Mouse (Mus musculus) layer of hippocampus, adult 11-12 months (tissue): ENCODE data around the gene Eif2b5.

Experiments used
- DNase-seq: peaks from one replicate; pipeline ENCODE4 v3.0.0; 2022; ENCODE audit warnings: low spot score

The Eif2b5 gene

DNA sequence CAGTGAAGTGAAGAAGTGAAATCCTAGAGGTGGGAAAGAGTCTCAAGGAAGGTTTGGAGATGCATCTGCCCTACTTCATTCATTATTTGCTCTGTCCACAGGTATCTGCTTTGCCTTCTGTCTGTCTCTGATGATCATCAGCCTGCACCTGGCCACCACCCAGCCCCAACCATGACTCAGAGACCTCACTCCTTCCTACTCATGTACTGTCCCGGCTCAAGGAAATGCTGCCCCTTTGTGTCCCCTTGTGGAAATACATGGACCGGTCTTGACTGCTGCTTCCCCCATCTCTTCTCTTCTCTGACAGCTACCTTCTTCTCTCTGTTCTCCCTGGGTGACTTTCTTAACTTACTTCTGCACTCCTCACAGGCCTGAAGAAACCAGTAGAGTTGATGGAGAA, 8.0 kb upstream of the Eif2b5 start:
- DNase-seq: no peak

DNA sequence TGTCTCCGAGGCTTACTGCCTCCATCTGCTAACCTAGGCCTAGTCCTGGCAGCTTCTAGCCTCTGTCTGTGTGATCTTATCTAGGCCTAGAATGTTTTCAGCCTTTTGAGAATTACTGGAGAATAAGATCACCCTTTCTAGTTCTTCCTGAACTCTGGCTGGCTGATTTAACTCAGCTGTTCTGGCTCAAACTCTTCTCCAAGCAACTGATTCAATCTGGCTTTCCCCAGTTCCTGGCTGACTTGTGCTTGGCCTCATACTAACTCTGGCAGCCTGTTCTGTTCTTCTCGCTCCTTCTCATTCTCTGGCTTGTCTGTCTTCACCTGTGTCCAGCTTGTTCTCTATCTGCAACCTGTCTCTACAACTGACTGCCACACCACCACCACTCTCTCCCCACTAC, 7.3 kb upstream of the Eif2b5 start:
- no peak for DNase-seq

DNA sequence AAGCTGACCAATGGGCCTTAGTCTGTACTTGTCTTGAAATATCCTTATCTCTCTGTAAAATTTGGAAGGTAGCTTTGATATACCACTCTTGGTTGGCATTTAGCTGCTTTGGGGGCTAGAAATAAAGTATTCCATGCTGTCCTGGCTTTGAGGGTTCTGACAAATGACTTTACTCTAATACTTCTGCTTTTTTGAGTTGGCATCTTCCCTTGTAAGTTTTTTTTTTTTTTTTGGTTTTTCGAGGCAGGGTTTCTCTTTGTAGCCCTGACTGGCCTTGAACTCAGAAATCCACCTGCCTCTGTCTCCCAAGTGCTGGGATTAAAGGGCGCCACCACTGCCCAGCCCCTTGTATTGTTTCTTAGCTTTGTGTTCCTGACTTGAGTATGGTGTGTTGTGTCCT, 5.2 kb upstream of the Eif2b5 start:
- DNase-seq: no peak

DNA sequence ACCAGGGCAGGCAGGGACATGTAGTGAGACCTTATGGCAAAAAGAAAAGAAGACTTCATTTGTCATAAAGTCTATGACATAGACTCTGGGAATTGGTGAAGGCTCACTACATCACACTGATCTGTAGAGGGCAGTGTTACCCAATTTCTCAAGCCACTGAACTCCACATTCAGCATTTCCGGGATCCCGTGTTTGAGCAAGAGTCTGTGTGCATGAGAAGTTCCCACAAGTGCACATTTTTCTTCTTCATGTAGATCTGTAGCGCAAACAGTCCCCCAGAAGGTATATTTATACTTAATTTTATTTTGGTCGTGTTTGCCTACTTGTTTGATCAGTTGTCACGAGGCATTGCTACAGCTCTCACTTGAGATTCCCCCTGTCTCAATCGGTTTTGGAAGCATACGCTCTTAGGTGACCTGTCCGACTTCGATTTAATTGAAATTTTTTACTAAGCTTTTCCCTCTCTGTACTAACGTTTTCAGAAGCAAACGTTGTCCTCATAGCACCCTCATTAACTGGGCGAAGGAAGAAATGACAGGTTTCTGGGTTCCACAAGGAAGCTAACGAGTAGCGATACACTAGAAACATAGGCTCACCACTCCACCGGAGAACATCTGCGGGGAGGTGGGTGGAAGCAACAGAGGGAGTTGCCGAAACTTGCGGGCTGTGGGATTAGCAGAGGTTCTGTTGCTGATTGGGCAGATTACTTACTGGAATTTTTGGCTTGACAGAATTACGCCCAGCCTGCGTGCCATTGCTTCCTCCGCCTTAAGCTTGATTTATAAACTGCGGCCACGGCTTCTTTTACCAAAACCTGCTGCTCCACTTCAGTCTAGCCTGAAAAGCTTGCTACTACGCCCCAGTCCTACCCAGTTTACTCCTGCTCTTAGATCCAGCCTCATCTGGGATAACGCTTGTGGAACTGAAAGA, 1.7 kb upstream of the Eif2b5 start:
- peak; percentile 71 for DNase-seq

DNA sequence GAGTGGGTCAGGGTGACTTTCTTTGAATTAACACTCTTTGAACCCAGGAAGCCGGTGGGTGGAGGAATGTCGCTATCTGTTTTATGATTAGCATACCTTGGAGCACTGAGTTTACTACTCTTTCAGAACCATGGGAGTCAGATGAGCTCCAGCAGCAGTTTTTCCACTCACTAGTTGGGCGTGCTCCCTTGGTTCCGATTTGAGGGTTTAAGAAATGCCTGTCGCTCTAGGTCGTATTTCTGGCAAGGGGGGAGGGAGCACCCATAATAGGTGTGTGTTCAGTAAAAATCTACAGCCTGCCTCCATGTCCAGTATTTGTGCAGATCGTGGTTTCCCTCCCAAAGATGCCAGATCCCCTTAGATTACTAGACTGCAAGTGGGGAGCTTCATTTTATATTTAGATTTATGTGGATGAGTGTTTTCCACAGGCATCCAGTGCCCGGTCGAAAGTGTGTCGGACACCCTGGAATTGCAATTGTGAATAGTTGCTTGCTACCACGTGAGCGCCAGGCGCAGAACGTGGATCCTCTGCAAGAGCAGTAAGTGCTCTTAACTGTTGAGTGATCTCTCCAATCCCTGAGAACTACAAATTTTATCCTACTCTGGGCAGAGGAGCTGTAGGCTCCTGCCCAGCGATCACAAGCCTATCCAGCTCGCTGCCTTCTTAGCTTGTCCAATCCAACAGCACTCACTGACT, 489 bp upstream of the Eif2b5 start:
- DNase-seq: no peak

DNA sequence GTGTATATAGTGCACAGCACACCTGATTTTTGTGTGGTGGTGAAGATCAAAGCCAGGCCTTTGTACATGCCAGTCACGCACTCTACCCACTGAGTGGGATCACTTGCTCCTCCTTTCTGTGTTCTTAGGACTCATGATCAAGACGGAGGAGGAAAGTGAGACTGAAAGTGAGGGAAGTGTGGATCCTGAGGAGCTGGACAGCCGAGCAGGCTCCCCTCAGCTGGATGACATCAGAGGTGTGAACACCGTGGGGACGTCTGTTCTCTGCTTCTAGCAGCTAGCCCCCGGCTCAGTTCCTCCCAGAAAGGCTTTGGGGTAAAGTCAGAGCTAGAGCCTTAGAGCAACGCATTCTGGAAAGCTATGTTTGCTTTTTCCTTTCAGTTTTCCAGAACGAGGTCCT, 7.4 kb downstream of the Eif2b5 start:
- no peak for DNase-seq

DNA sequence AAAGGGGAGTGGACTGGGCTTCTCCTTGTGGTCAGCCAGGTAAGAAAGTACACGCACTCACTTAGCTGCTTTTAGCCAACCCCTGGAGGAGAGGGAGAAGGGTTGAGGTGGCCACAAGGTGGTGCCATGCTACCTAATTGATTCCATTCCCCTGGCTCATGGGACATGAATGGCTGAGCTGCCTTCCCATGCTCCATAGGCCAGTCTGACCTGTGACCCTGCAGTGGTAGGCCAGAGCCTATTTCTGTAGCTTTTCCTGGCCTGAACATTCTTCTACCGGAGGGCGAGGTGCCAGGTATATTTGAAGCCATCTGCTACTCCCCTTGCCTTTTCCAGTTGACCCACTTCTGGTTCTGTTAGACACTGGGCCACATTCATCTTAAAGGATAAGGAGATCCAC, 10.7 kb downstream of the Eif2b5 start:
- DNase-seq: no peak

DNA sequence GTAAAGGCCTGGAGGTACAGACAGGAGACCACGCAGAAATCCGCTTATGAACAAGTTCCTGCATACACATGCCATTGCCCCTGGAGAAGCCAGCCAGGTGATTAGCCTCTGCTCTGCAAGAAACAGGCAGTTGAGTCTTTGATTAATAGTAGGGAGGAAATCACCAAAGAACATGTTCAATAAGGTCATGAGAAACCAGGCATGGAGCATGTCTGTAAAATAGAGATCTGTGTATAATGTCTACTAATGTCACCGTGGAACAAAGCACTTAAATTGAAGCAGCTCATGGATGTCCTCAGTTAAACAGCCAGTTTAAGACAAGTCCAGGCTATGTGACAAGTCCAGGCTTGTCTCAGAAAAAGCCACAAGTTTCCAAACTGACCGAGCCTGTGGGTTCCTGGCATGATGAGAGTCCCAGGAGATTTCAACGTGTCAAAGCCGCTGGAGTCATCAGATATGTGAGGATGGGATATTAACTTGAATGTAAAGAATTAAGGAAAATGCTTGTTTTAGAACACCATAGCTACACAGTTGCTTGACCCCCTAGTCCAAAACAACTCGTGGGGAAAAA, 12.7 kb downstream of the Eif2b5 start:
- no peak for DNase-seq

DNA sequence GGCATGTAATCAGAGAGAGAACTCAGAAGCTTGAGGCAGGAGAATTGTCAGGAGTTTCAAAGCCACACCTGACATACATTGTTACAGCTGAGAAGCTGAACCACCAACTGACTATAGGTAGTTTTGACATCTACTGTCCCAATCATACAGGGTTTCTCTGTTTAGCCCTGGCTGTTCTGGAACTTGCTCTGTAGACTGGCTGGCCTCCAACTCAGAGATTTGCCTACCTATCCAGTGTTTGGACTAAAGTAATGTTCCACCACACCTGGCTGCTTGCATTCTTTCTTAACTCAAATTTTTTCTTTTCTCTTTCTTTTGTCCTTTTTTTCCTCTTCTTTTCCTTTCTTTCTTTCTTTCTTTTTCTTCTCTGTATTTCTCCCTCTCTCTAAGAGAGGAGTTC, 17.4 kb downstream of the Eif2b5 start:
- no peak for DNase-seq

DNA sequence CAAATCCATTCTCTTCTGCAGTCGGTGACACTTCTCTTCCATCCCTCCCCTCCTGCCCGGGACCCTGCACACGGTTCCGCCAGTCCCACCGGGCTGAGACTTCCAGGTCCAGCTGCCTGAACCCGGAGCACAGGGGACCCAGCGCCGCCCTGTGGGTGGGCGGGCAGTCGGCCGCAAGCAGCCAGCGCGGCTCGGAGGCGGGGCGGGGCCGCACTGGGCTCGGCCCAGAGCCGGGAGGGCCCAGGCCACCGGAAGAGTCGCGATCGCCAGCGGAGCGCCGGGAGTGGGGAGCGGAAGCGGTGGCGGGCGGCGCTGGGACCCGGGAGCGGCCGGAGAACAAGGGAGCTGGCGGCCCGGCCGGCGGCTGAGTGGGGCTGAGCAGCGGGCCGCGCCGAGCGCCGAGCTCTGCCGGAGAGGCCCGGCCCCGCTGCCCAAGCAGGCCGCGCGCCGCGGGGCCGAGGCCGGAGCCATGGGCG, 18.1 kb downstream of the Eif2b5 start, which contains the start of gene Dvl3:
Gene Dvl3, plus strand, starts transcription at position 257 of the 476 bp plus-strand sequence.
- peak; percentile 86 for DNase-seq

DNA sequence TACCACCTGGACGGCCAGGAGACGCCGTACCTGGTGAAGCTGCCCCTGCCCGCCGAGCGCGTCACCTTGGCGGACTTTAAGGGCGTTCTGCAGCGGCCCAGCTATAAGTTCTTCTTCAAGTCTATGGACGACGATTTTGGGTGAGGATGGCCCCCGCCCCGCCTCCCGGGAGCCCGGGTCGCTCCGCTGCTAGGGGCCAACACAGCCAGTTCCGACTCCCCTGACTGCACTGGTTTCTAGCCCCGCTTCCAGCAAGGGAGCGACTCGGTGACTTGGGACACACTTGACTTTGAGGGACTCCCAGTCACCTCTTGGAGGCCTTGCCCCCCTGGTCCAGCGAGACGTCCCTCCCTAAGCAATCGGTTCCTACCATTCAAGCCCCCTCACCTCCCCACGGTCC, 18.6 kb downstream of the Eif2b5 start:
- DNase-seq: no peak

DNA sequence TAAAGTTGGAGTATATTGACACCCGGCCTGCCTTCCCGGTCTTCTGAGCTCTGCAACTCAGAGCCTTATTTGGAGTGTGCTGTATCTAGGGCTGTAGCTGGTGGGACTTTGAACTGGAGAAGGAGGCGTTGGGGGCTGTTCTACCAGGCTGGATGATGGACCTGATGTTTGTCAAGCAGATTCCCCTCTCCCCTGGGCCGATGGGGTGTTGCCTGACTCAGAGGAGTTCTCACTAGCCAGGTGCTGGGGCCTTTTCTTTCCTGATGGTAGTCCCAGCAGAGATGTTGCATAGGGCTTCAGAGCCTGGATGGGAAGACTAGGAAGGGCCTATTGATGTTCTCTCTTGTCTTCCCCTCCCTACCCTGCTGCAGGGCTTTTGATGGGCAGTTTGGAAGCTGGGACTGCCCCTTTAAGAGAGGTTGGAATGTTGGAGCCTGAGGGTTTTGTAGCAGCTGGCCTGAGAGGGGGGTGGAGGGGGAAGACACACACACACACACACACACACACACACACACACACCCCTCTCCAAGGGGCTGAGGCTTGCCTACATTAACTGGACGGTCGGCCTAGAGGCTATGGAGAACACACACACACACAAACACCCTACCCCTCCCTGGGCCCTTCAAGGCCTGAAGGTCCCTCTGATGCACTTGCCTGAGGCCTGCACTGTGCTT, 19.2 kb downstream of the Eif2b5 start:
- DNase-seq: peak; percentile 20

DNA sequence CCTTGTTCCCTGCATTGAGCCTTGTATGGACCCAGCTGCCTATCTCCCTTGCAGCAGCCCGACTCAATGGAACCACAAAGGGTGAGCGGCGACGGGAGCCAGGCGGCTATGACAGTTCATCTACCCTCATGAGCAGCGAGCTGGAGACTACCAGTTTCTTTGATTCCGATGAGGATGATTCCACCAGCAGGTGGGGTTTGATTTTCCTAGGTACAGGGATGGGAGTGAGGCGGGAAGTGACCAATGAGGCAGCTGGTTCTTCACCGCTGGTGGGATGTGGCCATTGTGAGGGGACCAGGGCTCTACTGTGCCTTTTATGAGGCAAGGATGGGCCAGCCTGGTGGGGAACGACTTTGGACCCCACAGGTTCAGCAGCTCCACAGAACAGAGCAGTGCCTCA, 25.3 kb downstream of the Eif2b5 start:
- DNase-seq: no peak

DNA sequence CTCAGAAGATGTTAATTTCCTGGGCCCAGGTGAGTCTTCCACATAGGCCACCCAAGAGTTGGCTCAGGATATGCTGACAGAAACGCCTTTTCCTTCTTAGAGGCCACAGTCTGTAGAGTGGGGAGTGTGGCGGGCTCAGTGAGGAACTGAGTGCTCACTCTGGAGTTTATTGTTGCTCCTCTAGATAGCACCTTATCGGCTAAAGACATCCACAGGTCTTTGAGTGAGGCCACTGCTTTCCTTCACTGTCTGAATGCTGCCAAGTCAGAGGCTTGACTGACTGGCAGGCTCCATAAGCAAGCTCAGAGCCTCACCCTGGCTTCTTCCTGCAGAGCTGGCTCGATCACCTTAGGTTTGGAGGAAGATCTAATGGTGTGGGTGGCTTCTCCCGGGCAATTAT, 30.2 kb downstream of the Eif2b5 start:
- no peak for DNase-seq

DNA sequence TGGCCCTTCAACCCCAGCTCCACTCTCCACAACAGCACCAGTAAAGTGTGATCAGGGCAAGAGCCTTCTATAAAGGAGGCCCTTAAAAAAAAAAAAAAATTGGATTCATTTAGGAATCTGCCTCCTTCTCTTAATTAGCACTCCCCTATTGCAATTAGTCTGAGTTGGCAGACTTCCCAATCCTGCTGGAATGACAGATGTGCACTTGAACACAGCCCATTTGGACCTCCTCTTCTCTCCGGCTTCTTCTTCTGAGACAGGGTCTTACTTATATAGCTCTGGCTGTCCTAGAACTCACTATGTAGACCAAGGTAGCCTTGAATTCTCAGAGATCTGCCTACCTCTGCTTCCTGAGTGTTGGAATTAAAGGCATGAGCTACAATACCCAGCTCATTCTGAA, 30.8 kb downstream of the Eif2b5 start:
- no peak for DNase-seq

DNA sequence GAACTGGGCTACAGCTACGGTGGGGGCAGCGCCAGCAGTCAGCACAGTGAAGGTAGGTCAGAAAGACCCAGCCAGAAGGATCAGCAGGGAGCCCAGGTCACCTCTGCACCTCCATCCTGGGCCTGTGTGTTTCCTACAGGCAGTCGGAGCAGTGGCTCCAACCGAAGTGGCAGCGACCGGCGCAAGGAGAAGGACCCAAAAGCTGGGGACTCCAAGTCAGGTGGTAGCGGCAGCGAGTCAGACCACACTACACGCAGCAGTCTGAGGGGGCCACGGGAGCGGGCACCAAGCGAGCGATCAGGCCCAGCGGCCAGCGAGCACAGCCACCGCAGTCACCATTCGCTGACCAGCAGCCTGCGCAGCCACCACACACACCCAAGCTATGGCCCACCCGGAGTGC, 32.3 kb downstream of the Eif2b5 start:
- no peak for DNase-seq

DNA sequence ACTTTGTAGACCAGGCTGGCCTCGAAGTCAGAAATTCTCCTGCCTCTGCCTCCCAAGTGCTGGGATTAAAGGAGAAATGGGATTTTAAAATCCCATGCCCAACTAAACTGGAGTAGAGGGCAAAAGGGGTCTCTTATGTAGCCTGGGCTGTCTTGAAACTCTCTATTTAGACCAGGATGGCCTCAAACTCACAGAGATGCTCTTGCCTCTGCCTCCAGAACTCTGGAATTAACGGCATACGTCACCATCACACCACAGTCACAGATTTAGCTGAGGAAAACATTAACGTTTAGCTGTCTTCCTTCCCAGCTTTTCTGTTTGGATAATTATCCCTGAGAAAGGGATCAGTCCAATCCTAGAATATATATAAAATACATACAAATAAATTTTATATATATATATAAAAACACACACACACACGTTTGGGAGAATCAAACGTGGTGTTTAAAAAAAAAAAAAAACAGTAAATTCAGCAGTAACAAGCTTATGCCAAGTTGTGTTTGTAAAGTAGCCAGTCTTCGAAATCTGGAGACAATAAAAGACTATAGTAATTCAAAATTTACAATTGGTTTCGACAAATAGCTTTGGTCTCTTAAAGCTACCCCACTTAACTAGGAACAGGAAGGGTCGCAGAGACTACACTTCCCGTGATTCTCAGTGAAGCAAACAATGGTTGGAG, 36.1 kb downstream of the Eif2b5 start:
- no peak for DNase-seq

DNA sequence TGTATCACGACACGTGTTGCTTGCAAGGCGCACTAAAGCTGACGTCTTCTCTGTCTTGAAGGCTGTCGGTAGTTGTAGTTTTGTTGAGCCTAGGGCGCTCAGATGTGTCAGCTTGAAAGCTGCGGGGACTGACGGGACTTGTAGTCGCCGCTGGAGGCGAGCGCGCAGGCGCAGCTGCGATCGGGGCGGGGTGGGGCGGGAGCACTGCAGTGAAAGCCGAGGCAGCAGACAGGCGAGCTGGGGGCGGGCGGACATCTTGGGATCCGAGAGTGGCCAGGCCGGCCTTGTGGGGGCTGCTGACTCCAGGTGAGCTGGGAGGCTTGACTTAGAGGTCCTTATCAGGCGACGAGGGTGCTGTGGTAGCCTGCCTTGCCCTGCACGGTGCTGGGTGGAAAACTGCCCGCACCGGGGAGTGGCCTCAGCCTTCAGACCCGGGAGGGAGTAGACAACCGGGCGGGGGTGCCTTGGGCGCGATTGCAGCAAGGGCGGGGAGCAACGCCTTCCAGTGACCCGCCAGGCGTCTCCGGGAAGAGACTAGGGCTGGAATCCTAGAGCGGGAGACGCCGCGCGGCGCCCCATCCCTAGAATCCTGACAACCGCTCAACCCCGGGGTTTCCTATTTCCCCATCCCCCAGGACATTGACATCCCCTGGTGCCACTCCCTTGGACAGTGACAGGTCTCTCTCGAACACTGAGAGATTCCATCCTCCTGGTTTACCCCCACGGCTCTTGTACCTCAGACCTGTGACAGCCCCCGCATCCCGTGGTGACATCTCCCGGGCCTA, 36.9 kb downstream of the Eif2b5 start, which contains the start of gene Ap2m1:
Gene Ap2m1, plus strand, starts transcription at position 183 of the 785 bp plus-strand sequence.
- peak; percentile 96 for DNase-seq

DNA sequence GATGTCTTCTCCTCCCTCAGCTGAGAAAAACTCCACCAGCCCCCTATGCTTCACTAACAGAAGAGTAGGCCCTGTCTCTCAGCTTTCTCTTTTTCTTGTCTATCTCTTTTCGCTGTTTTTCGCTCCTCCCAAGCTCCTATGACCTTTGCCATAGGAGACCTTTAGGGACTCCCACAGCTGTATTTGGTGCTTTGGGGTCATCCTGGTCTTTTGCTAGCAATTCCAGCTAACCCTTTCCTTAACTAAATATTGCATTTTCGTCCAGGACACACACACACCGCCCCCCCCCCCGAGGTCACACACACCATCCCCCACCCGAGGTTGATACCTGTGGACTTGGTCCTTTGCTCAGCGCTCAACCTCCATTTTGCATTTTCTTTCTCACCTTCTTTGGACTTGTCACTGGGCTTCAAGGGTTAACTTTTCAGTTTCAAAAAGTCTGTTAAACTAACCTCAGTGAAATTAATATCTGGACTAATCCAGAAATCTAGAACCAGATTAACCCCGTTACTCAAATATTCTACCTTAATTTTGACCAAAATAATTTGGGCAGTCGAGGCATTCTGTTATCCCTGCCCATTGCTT, 37.6 kb downstream of the Eif2b5 start:
- no peak for DNase-seq

DNA sequence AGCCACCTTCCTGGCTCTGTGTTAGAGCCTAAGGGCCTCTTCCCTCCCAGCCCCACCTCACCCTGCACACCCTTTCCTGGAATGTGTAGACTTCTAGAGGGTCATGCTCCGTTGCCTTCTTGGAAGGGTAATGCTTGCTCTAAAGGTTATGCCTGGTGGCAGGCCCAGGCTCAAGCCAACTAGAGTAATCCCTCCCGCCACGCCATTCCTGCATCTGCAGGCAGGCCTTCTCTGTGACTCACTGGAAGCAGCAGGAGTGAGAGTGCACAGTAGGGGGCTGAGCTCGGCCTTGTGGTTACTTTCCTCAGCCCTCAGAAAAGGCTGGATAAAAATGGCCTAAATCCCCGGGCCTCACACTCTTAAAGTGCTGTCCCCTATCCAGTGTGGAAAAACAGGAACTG, 38.5 kb downstream of the Eif2b5 start:
- peak; percentile 33 for DNase-seq
